Mouse (Mus musculus) C2C12 (cell line): ENCODE results near the gene Lamp1.

Experiments used
- CEBPB ChIP-seq: IDR thresholded peaks from one replicate; pipeline ENCODE4 v1.6.1; 2011; ENCODE audit warnings: low read depth, mild to moderate bottlenecking, control low read depth, moderate library complexity
- CTCF ChIP-seq: IDR thresholded peaks from one replicate; pipeline ENCODE4 v1.5.1; 2011; ENCODE audit not compliant: control insufficient read depth, insufficient read depth, insufficient read length
- USF1 ChIP-seq: IDR thresholded peaks from one replicate; pipeline ENCODE4 v1.6.1; 2011; ENCODE audit warnings: low read depth, mild to moderate bottlenecking, control low read depth, moderate library complexity

- TF ChIP-seq USF1 (no peak), CTCF (no peak), CEBPB (no peak)
Measured at GRCm38 (mm10) chr8:13149287-13149686, 9.7 kb upstream of the Lamp1 start.
